Mouse (Mus musculus): ENCODE measurements at regions not wholly inside any gene's neighbourhood (a gene's known extent, or its start where the extent isn't known, plus 50 kb on each side); places are given as distances from the start of the nearest gene placed in this dataset.
A peak's percentile ranks its signal among the peaks of the same experiment; 100 is the strongest.

DNA sequence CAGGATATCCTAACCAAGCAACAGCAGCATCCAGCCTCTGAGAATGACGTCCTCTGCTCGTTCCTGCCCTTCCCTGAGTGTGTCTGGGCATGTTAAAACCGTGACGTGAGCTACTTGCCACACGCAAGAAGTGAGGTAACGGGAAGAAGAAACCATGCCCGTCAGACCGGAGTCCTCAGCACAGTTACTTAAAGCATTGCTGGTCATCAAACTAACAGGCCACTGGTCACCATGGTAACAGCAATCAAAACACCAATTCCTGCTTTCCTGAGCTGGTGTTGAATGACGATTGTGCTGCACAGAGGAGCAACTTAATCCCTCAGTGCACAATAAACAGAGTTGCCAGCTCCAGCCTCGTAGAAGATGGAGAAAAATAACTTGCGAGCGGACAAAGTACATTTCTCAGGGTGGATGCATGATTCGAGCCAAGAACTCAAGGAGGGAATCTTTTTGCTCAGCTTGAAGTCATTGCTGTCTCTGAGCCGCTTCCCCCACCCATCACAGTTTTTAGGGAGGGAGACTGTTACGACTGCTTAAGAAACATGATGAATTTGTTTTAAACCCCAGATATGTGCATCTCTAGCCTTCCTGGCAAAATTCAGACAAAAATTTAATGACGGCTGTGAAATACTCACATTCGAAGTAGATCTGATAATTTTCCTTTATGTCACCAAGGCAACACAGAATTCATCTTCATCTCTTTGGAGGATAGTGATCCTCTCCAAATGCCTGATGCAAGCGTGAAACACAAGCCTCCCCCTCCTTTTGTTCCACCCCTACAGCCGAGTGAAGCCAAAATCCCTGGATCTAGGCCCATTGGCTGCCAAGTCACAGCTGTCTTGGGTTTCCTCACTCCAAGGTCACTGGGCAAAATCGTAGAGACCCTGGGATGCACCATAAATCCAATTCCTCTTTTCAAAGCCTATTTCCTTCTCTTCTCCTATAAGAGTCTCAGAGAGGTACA lies 95.6 kb upstream of the Gm26657 start:
- peak; percentile 91 for DNase-seq (ENCODE audit: low read depth)
- TF ChIP-seq CTCF (IDR thresholded peaks at IDR 0.05; ENCODE audit: borderline replicate concordance, extremely low read depth, insufficient read depth, insufficient read length) (no peak), POLR2A (IDR thresholded peaks at IDR 0.05; ENCODE audit: borderline replicate concordance, extremely low read depth, insufficient read depth, insufficient read length, poor library complexity, severe bottlenecking) (no peak)

DNA sequence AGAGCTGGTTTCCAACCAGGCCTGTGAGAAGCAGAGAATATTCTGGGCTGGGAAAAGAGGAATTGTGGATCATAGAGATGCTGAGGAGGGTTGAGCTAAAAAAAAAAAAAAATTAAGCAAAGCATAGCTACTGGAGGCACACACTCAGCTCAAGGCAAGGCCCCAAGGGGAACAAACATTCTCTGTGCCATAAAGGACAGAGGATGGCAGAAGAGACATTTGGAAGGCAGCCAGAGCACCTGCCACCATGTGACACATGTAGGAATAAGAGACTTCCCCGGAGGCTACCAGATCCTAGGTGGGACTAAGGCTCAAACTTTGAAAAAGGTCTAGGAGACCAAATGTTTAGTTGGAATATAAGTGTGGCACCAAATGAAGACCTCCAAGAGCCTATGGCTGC lies 96.4 kb upstream of the Gm26657 start:
- peak; percentile 40 for DNase-seq (ENCODE audit: low read depth)

DNA sequence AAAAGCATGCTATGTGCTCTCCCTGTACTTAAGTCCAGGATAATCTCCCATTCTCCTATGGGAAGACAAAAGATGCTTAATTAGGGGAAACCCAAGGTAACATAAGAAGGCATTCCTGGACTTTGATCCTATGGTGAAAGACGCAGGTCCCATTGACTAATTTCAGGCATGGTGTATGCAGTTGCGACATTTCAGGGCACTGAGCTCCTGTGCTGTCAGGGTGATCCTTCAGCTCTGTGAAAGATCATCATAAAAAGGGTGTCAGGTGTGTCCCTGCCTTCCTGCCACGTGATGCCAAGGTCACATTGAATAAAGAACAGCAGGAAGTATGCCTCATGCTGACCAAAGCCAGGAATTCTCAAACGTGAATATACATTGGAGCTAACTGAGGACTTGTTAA lies 100.2 kb upstream of the Gm26657 start:
- DNase-seq (ENCODE audit: low read depth), result no peak
- TF ChIP-seq CTCF (IDR thresholded peaks at IDR 0.05; ENCODE audit: borderline replicate concordance, extremely low read depth, insufficient read depth, insufficient read length), result no peak
- no peak for TF ChIP-seq POLR2A (IDR thresholded peaks at IDR 0.05; ENCODE audit: borderline replicate concordance, extremely low read depth, insufficient read depth, insufficient read length, poor library complexity, severe bottlenecking)

More for the DNA sequence above, 96.4 kb upstream of the Gm26657 start:
- TF ChIP-seq CTCF (IDR thresholded peaks at IDR 0.05; ENCODE audit: borderline replicate concordance, extremely low read depth, insufficient read depth, insufficient read length), result no peak

DNA sequence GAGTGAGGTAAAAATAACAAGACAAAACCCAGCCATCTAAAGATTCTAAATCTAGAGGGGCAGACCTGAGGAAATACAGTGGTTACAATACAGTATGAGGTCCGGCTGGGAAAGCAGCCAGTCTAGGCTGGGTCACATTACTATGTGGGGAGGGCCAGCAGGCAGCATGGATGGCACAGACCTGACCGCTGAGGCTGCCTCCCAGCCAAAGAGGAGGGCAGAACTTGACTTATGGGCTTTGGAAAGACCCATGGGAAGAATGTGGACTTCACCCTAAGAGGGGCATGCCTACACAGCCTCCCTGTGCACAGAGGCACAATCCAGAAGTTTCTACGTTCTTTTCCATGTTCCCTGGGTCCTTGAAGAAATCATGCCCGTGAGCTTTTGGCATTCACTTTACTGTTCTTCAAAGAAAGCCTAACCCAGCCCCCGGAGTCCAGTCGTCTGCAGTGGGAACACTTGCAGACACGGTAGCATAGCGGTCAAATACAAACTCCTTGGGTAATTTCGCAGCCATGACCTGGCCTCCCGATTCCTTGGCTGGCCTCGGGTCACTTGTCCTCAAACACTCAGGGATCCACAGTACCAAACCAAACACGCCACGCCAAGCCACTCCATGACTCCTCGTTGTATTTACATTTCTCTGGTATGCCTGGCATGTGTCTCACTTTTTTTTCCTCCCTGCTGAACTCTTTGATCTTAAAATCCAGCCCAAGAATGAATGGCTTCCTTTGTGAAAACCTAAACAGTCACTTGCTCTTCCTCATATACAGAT lies 101.0 kb upstream of the Gm26657 start:
- peak; percentile 33 for DNase-seq (ENCODE audit: low read depth)
- no peak for TF ChIP-seq POLR2A (IDR thresholded peaks at IDR 0.05; ENCODE audit: borderline replicate concordance, extremely low read depth, insufficient read depth, insufficient read length, poor library complexity, severe bottlenecking)
- no peak for TF ChIP-seq CTCF (IDR thresholded peaks at IDR 0.05; ENCODE audit: borderline replicate concordance, extremely low read depth, insufficient read depth, insufficient read length)

DNA sequence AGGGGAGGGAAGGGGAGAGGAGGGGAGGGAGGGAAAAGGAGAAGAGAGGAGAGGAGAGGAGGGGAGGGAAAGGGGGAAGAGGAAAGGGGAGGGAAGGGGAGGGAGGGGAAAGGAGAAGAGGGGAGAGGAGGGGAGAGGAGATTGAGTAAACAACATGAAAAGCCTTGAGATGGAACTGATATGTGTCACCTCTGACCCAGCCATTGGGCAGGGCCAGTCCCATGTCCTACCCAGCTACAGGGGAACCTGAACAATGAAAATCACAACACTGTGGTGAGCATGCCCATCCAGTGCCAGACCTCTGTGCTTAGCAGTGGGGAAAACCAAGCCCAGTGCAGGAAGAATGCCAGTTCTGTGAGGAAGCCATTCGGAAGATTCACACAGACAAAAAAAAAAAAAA lies 103.6 kb upstream of the Gm26657 start:
- TF ChIP-seq CTCF (IDR thresholded peaks at IDR 0.05; ENCODE audit: borderline replicate concordance, extremely low read depth, insufficient read depth, insufficient read length), result no peak
- no peak for TF ChIP-seq POLR2A (IDR thresholded peaks at IDR 0.05; ENCODE audit: borderline replicate concordance, extremely low read depth, insufficient read depth, insufficient read length, poor library complexity, severe bottlenecking)
- DNase-seq (ENCODE audit: low read depth), result no peak

DNA sequence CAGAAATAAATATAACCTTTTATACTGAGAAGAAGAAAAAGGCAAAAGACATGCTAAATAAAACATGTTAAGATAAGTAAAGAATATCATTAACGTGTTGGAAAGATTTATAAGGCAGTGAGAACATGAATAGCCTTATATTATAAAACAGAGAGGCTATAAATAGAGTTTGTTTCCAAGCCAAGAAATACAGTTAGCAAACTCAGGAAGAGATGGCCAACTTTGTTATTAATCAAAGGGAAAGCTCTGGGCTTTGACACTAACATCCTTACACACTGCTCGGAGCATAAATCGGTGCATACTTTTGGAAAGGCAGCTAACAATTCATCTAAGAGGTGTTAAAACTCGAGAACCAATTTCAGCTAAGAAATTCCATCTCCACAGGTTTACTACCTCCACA lies 106.3 kb upstream of the Gm26657 start:
- no peak for DNase-seq (ENCODE audit: low read depth)
- no peak for TF ChIP-seq POLR2A (IDR thresholded peaks at IDR 0.05; ENCODE audit: borderline replicate concordance, extremely low read depth, insufficient read depth, insufficient read length, poor library complexity, severe bottlenecking)
- TF ChIP-seq CTCF (IDR thresholded peaks at IDR 0.05; ENCODE audit: borderline replicate concordance, extremely low read depth, insufficient read depth, insufficient read length), result no peak

DNA sequence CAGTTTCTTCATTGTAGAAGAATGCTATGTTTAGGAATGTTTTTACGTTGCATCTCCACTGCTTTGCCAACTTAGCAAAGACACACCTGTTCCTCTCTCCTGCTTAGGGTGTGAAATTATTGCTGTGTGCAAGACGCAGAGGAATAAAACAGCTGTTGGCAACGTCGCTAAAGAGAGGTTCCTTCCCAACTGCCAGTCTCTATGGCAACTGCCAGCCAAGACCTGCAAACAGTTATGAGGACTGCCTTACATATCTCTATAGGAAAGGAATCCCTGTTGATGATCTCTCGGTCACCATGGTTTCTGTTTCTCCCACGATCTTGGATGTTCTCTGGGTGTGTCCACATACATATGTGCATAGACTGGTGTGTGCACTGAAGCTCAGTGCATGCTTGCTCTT lies 109.6 kb upstream of the Gm26657 start:
- peak; percentile 42 for DNase-seq (ENCODE audit: low read depth)
- TF ChIP-seq CTCF (IDR thresholded peaks at IDR 0.05; ENCODE audit: borderline replicate concordance, extremely low read depth, insufficient read depth, insufficient read length) (no peak), POLR2A (IDR thresholded peaks at IDR 0.05; ENCODE audit: borderline replicate concordance, extremely low read depth, insufficient read depth, insufficient read length, poor library complexity, severe bottlenecking) (no peak)

DNA sequence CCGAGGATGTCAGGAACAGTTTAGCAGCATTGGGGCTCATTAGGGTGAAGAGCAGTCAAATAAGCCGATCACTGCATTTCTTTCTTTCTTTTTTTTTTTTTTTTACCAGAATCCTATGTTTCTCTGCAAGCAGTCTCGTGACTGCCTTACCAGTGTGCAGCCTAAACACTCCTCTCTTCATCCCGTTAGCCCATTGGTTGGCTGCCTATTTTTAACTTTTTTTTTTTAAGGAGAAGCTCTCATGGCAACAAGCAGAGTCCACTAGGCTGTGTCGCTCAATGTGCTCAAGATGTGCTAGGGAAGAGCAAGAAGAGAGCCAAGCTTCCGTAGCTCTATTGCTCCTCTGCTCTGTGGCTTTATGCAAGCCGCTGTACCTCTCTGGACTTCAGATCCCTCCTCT lies 112.7 kb upstream of the Gm26657 start:
- DNase-seq (ENCODE audit: low read depth), result no peak
- TF ChIP-seq CTCF (IDR thresholded peaks at IDR 0.05; ENCODE audit: borderline replicate concordance, extremely low read depth, insufficient read depth, insufficient read length), result no peak
- TF ChIP-seq POLR2A (IDR thresholded peaks at IDR 0.05; ENCODE audit: borderline replicate concordance, extremely low read depth, insufficient read depth, insufficient read length, poor library complexity, severe bottlenecking), result no peak

DNA sequence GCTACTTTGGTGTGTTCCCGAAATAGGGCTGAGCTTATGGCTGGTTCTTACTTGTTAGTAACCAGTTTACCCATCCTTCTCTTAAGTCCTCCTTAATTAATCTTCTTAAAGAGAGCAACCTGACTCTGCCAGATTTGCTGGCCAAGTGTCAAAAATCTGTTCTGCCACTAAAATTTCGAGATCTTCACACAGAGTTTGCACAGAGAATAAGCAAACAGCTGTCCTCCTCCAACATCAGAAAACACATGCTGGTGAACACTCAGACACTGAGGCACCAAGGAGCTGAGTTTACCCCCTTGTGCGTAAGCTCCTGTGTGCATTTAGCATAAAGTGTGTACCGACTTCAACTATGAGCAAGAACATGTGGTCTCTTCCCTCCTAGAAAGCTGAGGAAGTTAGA lies 118.1 kb upstream of the Gm26657 start:
- DNase-seq (ENCODE audit: low read depth), result no peak
- TF ChIP-seq CTCF (IDR thresholded peaks at IDR 0.05; ENCODE audit: borderline replicate concordance, extremely low read depth, insufficient read depth, insufficient read length) (no peak), POLR2A (IDR thresholded peaks at IDR 0.05; ENCODE audit: borderline replicate concordance, extremely low read depth, insufficient read depth, insufficient read length, poor library complexity, severe bottlenecking) (no peak)

DNA sequence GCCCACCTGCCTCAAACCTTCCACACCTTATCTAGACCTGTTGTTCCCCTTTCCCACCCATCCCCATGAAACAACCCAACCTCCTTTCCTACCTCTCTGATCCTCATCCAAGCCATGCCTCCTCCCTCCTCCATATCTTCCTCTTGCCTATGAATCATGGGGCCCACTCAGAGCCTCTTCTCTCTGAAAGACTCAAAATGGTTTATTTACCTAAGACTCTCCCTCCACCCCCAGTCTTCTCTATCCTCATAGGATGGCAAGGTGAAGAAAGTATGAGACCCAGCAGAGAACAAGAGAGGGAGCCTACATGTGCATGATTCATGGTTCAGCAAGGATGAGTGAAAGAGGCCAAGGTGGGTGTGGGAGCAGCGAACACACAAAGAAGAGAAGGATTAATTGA lies 118.5 kb upstream of the Gm26657 start:
- TF ChIP-seq CTCF (IDR thresholded peaks at IDR 0.05; ENCODE audit: borderline replicate concordance, extremely low read depth, insufficient read depth, insufficient read length) (no peak), POLR2A (IDR thresholded peaks at IDR 0.05; ENCODE audit: borderline replicate concordance, extremely low read depth, insufficient read depth, insufficient read length, poor library complexity, severe bottlenecking) (no peak)
- DNase-seq (ENCODE audit: low read depth), result no peak

DNA sequence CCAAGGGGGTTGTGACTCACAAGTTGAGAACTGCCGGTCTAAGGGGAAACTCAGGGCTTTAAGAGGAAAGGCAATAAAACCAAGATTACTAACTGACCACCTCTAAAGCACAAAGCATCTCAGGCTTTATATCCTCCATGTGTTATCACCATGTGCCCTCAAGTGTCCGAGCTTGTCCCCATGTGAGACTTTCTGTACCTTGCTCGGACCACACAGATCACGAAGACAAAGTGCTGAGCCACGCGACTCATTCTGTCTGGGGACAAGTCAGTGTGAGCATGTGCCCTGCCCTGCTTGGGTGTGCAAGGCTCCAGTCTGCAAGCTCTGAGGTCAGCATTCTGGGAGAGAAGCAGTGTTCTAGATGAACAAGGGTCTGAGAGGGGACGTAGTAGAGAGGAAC lies 119.2 kb upstream of the Gm26657 start:
- TF ChIP-seq CTCF (IDR thresholded peaks at IDR 0.05; ENCODE audit: borderline replicate concordance, extremely low read depth, insufficient read depth, insufficient read length), result no peak
- no peak for TF ChIP-seq POLR2A (IDR thresholded peaks at IDR 0.05; ENCODE audit: borderline replicate concordance, extremely low read depth, insufficient read depth, insufficient read length, poor library complexity, severe bottlenecking)
- no peak for DNase-seq (ENCODE audit: low read depth)

All from brain, embryonic 14.5 days (tissue).